Mouse (Mus musculus) Muller cell, postnatal 12 days (primary cell): ENCODE results near the gene Hdac6.
"Not testable (repeated sequence)": the region's sequence is repeated elsewhere in the genome, so short reads cannot be mapped to it uniquely, and the experiment has no call there.

Experiments
- DNase-seq: peaks from one replicate; pipeline ENCODE4 v3.0.0-alpha.2; 2015; ENCODE audit errors: inconsistent ontology term

Hdac6 gene

GRCm38 (mm10) chrX:7919601-7920383, 27.9 kb downstream of the Hdac6 start, which contains the start of gene Pcsk1n:
Gene Pcsk1n, plus strand, starts transcription at chrX:7919822.
- DNase-seq, result peak; percentile 46

DNA sequence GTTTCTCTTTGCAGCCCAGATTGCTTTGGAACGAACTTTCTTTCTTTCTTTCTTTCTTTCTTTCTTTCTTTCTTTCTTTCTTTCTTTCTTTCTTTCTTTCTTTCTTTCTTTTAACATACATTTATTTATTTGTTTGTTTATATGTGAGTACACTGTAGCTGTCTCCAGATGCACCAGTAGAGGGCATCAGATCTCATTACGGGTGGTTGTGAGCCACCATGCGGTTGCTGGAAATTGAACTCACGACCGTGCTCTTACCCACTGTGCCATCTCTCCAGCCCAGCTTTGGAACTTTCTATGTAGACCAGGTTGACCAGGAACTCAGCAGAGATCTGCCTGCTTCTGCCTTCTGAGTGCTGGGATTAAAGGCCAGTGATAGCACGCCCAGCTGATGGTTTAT, 29.7 kb downstream of the Hdac6 start:
- not testable (repeated sequence) for DNase-seq

GRCm38 (mm10) chrX:7915669-7916068, 32.0 kb downstream of the Hdac6 start:
- not testable (repeated sequence) for DNase-seq

DNA sequence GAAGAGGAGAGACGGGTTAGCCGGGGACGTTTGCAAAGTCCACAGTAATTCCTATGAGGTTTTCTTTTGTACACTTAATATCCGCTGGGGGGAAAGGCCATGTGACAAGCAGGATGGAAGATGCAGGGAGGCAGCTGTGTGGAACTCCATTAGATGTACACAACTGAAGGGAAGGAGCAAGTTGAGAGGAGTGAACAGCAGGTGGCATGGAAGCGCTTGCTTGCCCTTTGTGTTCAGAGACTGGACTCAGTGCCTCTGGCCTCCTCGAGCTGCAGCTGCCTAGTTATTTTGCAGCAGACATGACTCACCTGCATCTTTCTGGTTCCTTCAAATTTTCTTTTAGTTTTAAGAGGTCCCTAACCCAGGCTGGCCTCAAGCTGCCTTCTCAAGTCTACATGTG, 37.2 kb downstream of the Hdac6 start:
- no peak for DNase-seq

GRCm38 (mm10) chrX:7909242-7909641, 38.4 kb downstream of the Hdac6 start, which contains the start of gene Gm10490:
Gene Gm10490, plus strand, starts transcription at chrX:7909542.
- DNase-seq, result not testable (repeated sequence)

- DNase-seq, result no peak
Measured at GRCm38 (mm10) chrX:7907735-7908134, 40.0 kb downstream of the Hdac6 start, which contains the start of gene Gm10491. Gene Gm10491, minus strand, starts transcription at chrX:7907835.

DNA sequence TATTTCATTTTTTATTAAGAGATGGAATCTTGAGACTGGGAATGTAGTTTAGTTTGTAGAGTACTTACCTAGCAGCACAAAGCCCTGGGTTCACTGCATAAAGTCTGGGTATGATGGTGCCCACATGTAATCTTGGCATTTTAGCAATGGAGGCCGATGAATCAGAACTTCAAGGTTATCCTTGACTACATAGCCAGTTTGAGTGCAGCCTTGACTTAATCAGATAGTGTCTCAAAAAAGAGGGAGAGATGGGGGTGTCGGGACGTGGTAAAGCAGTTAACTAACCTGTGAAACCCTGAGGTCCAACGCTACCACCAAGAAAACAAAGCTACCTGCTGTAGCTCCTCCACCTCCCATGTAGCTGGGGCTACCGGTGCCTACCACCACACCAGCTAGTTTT, 43.2 kb downstream of the Hdac6 start:
- DNase-seq, result no peak

DNA sequence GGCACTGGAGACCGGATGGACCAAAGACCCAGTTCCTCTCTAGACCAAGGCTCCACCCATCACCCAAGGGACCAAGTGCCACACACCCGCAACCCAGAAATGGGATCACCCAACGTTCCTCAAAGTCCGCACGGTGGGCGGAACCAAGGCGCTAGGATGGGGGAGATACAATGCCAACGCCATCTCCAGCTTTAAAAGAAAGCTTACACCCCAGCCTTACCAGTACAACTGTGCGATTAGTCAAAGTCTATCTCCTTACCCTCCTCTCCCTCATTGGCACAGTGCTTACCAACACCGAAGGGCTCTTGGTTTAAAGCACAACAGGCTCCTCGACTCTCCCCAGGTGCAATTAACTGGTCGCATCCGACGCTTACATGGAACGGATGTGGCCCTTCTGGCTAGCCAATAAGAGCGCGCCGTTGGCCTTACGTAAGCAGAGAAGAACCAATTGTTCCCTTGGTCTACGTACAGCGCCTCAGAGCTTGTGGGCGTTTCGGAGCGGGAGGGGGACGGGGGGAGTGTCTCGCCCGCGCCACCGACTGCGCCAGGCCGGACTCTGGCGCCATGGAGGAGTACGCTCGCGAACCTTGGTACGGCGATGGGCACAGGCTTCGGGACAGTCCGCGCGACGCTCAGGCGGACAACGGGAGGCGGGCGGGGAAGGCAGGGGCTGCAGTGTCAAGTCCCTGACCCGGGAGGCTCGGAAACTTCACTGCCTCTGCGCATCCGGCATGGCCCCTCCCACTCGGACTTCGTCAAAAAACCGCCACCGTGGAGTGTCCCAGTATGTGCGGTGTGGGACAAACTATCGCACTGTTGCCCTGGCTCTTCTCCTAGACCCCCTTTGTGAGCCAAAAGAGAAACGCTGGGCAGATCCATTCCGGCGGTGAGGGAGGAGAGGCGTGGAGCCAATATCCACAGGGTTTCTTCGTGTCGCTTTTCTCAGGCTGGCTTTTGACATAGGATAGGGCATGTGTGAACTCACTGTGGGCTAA, 48.5 kb downstream of the Hdac6 start, which contains the start of the genes Pqbp1 and Timm17b:
Pqbp1 (minus strand) TSS at position 390 of the 995 bp plus-strand sequence.
Timm17b (plus strand) TSS at position 478 of the 995 bp plus-strand sequence.
- peak; percentile 93 for DNase-seq

- DNase-seq, result no peak
Measured at GRCm38 (mm10) chrX:7898211-7898610, 49.5 kb downstream of the Hdac6 start.

DNA sequence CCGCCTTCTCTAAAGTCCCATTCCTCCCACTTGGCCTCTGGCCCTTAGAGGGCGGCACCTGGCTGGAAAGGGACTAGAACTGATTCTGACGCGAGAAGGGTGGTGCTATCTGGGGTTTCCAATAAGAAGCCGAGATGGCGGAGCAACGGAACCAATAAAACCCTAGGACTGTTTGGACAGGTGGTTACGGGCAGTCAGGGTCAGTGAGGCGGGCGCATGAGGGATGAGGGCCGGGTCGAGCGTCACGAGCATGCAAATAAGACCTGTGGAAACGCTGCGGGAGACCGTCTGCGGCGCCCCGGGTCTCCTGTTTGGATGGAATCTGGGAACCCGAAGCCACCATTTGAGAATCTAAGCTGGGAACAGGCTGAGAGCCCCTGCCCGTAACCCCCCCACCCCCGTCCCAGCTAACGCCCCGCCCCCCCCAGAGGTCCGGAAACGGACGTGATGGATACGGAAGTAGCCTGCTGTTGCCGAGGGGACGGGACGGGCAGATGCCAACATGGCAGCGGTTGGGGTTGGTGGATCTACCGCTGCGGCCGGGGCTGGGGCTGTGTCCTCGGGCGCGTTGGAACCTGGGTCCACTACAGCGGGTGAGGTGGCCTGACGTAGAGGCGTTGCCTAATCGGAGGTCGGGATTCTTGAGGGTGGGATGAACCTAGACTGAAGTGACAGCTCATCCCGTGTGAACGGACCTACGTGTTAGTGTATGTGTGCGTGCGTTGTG, 63.7 kb downstream of the Hdac6 start, which contains the start of gene Slc35a2:
Slc35a2 (plus strand) TSS at position 188 of the 727 bp plus-strand sequence.
- peak; percentile 92 for DNase-seq
